Mouse (Mus musculus): ENCODE results near the gene Inhbc.

DNA sequence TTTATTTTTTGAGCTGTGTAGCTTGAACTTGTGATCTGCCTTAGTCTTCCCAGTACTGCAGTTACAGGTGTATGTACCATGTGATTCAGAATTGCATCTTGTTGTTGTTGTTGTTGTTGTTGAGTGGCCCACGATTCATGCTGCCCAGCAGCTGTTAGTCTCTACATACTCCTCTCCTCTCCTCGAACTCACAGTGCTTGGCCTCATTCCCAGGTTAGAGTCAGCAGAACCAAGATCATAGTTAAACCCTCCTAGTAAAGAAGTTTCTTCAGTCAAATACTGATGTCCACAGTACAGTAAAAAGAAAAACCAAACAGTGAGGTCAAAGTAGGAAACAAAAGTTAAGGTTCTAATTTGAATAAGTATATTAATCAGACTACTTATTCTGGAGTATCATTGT is 42.5 kb upstream of the Inhbc start:
- no peak for TF ChIP-seq CTCF (IDR thresholded peaks at IDR 0.05)
- no peak for TF ChIP-seq POLR2A (IDR thresholded peaks at IDR 0.05; ENCODE audit: insufficient read depth, low read depth, low read length)
